Mouse (Mus musculus): Measurements from ENCODE around the gene Csad. TPM values are rescaled to one million over a fixed set of nuclear protein-coding genes. Genes with fewer than 3 reads are reported as not detected.

Gene Csad
- polyA plus RNA-seq, 1 experiment = 181 TPM

GRCm38 (mm10) chr15:102222386-102222785 lies 17.9 kb upstream of the Csad start:
- H3K4me3 ChIP-seq (ENCODE audit: insufficient read depth, low read depth, low read length) = no peak overlapping the region
- H3K27ac ChIP-seq (replicated peaks; ENCODE audit: low read depth, low read length) = no peak overlapping the region
- no peaks in the 10 kb centered on the region for H3K4me1 ChIP-seq (ENCODE audit: control insufficient read depth, insufficient read depth, insufficient read length, low read length)

GRCm38 (mm10) chr15:102217325-102217724 lies 12.8 kb upstream of the Csad start:
- Histone ChIP-seq H3K4me3 (ENCODE audit: insufficient read depth, low read depth, low read length) (no peak overlapping the region), H3K4me1 (ENCODE audit: control insufficient read depth, insufficient read depth, insufficient read length, low read length) (no peaks in the 10 kb centered on the region), H3K27ac (replicated peaks; ENCODE audit: low read depth, low read length) (no peak overlapping the region)

- Histone ChIP-seq H3K4me1 (ENCODE audit: control insufficient read depth, insufficient read depth, insufficient read length, low read length) (no peaks in the 10 kb centered on the region), H3K27ac (replicated peaks; ENCODE audit: low read depth, low read length) (no peak overlapping the region), H3K4me3 (ENCODE audit: insufficient read depth, low read depth, low read length) (no peak overlapping the region)
Observed at GRCm38 (mm10) chr15:102216459-102217228, 12.1 kb upstream of the Csad start.

- Histone ChIP-seq H3K27ac (replicated peaks; ENCODE audit: low read depth, low read length) (no peak overlapping the region), H3K4me3 (ENCODE audit: insufficient read depth, low read depth, low read length) (no peak overlapping the region), H3K4me1 (ENCODE audit: control insufficient read depth, insufficient read depth, insufficient read length, low read length) (no peaks in the 10 kb centered on the region)
Observed at GRCm38 (mm10) chr15:102215624-102216023, 11.1 kb upstream of the Csad start.

GRCm38 (mm10) chr15:102214132-102214531 lies 9.6 kb upstream of the Csad start:
- Histone ChIP-seq H3K27ac (replicated peaks; ENCODE audit: low read depth, low read length) (no peak overlapping the region), H3K4me1 (ENCODE audit: control insufficient read depth, insufficient read depth, insufficient read length, low read length) (no peaks in the 10 kb centered on the region), H3K4me3 (ENCODE audit: insufficient read depth, low read depth, low read length) (no peak overlapping the region)

GRCm38 (mm10) chr15:102211895-102212294 lies 7.4 kb upstream of the Csad start:
- Histone ChIP-seq H3K27ac (replicated peaks; ENCODE audit: low read depth, low read length) (no peak overlapping the region), H3K4me3 (ENCODE audit: insufficient read depth, low read depth, low read length) (no peak overlapping the region), H3K4me1 (ENCODE audit: control insufficient read depth, insufficient read depth, insufficient read length, low read length) (no peaks in the 10 kb centered on the region)

- Histone ChIP-seq H3K4me3 (ENCODE audit: insufficient read depth, low read depth, low read length) (no peak overlapping the region), H3K4me1 (ENCODE audit: control insufficient read depth, insufficient read depth, insufficient read length, low read length) (peaks cover 2% of the 10 kb centered on the region)
Observed at GRCm38 (mm10) chr15:102210816-102211215, 6.3 kb upstream of the Csad start.

GRCm38 (mm10) chr15:102209114-102209513 lies 4.6 kb upstream of the Csad start:
- Histone ChIP-seq H3K4me3 (ENCODE audit: insufficient read depth, low read depth, low read length) (no peak overlapping the region), H3K27ac (replicated peaks; ENCODE audit: low read depth, low read length) (no peak overlapping the region)

More at GRCm38 (mm10) chr15:102210816-102211215, 6.3 kb upstream of the Csad start:
- no peak overlapping the region for H3K27ac ChIP-seq (replicated peaks; ENCODE audit: low read depth, low read length)

GRCm38 (mm10) chr15:102208092-102208561 lies 3.6 kb upstream of the Csad start:
- H3K27ac ChIP-seq (replicated peaks; ENCODE audit: low read depth, low read length) = no peak overlapping the region
- H3K4me3 ChIP-seq (ENCODE audit: insufficient read depth, low read depth, low read length) = no peak overlapping the region
- peaks cover 9% of the 10 kb centered on the region for H3K4me1 ChIP-seq (ENCODE audit: control insufficient read depth, insufficient read depth, insufficient read length, low read length)

More at GRCm38 (mm10) chr15:102209114-102209513, 4.6 kb upstream of the Csad start:
- H3K4me1 ChIP-seq (ENCODE audit: control insufficient read depth, insufficient read depth, insufficient read length, low read length) = peaks cover 9% of the 10 kb centered on the region

- H3K4me3 ChIP-seq (ENCODE audit: insufficient read depth, low read depth, low read length) = no peak overlapping the region
- H3K27ac ChIP-seq (replicated peaks; ENCODE audit: low read depth, low read length) = no peak overlapping the region
- peaks cover 9% of the 10 kb centered on the region for H3K4me1 ChIP-seq (ENCODE audit: control insufficient read depth, insufficient read depth, insufficient read length, low read length)
Observed at GRCm38 (mm10) chr15:102207351-102207750, 2.8 kb upstream of the Csad start.

GRCm38 (mm10) chr15:102205779-102206178 lies 1.3 kb upstream of the Csad start:
- Histone ChIP-seq H3K4me3 (ENCODE audit: insufficient read depth, low read depth, low read length) (peak overlapping the region; percentile 2; the same call in 1 of the 2 replicates), H3K4me1 (ENCODE audit: control insufficient read depth, insufficient read depth, insufficient read length, low read length) (peaks cover 9% of the 10 kb centered on the region), H3K27ac (replicated peaks; ENCODE audit: low read depth, low read length) (no peak overlapping the region)

GRCm38 (mm10) chr15:102203835-102204381 lies 616 bp downstream of the Csad start:
- Histone ChIP-seq H3K4me3 (ENCODE audit: insufficient read depth, low read depth, low read length) (peak overlapping the region; percentile 82), H3K27ac (replicated peaks; ENCODE audit: low read depth, low read length) (peak overlapping the region; percentile 85), H3K4me1 (ENCODE audit: control insufficient read depth, insufficient read depth, insufficient read length, low read length) (peaks cover 11% of the 10 kb centered on the region)

GRCm38 (mm10) chr15:102202971-102203834 lies 1.3 kb downstream of the Csad start, which contains the start of gene Zfp740:
Zfp740 (plus strand) TSS chr15:102203249.
- peak within 1 kb of the TSS; percentile 82 for H3K4me3 ChIP-seq (ENCODE audit: insufficient read depth, low read depth, low read length)
- peak within 1 kb of the TSS; percentile 85 for H3K27ac ChIP-seq (replicated peaks; ENCODE audit: low read depth, low read length)
- H3K4me1 ChIP-seq (ENCODE audit: control insufficient read depth, insufficient read depth, insufficient read length, low read length) = peaks cover 11% of the 10 kb centered on the region

- H3K4me3 ChIP-seq (ENCODE audit: insufficient read depth, low read depth, low read length) = no peak overlapping the region
- H3K27ac ChIP-seq (replicated peaks; ENCODE audit: low read depth, low read length) = no peak overlapping the region
- peaks cover 2% of the 10 kb centered on the region; the same call in 1 of the 2 replicates for H3K4me1 ChIP-seq (ENCODE audit: control insufficient read depth, insufficient read depth, insufficient read length, low read length)
Observed at GRCm38 (mm10) chr15:102198841-102199240, 5.7 kb downstream of the Csad start.

GRCm38 (mm10) chr15:102195373-102195772 lies 9.2 kb downstream of the Csad start:
- Histone ChIP-seq H3K27ac (replicated peaks; ENCODE audit: low read depth, low read length) (no peak overlapping the region), H3K4me3 (ENCODE audit: insufficient read depth, low read depth, low read length) (no peak overlapping the region), H3K4me1 (ENCODE audit: control insufficient read depth, insufficient read depth, insufficient read length, low read length) (peaks cover 2% of the 10 kb centered on the region)

Measured in brown adipose tissue, adult 24 weeks (tissue).